Mouse (Mus musculus) stomach, postnatal 0 days (tissue): ENCODE results near the gene Pkdcc.

Experiments used
- CTCF ChIP-seq: IDR thresholded peaks from 2 replicates; pipeline ENCODE4 v1.5.1; 2016; ENCODE audit warnings: antibody characterized with exemption, low read depth, mild to moderate bottlenecking, moderate library complexity
- EP300 ChIP-seq: optimal IDR thresholded peaks from 2 replicates; pipeline ENCODE3; 2016; ENCODE audit warnings: antibody characterized with exemption

- TF ChIP-seq CTCF (no peak), EP300 (no peak)
Measured at GRCm38 (mm10) chr17:83176146-83176545, 38.9 kb upstream of the Pkdcc start.
